Mouse (Mus musculus) MN1 (cell line): ENCODE measurements at regions not wholly inside any gene's neighbourhood (a gene's known extent, or its start where the extent isn't known, plus 50 kb on each side); places are given as distances from the start of the nearest gene placed in this dataset.

Experiments
- DNase-seq: peaks from one replicate; pipeline ENCODE4 v3.0.0-alpha.2; 2016; ENCODE audit warnings: low spot score

GRCm38 (mm10) chr14:60439106-60439505 lies 66.0 kb downstream of the Amer2 start:
- no peak for DNase-seq

- DNase-seq: no peak
These were observed 70.9 kb downstream of the Amer2 start for GRCm38 (mm10) chr14:60443821-60444551.

GRCm38 (mm10) chr14:60444552-60444937 lies 71.5 kb downstream of the Amer2 start:
- no peak for DNase-seq

- DNase-seq: no peak
These were observed 73.0 kb downstream of the Amer2 start for GRCm38 (mm10) chr14:60446037-60446436.

- no peak for DNase-seq
These were observed 78.2 kb downstream of the Amer2 start for GRCm38 (mm10) chr14:60451216-60451615.

GRCm38 (mm10) chr14:60451684-60452083 lies 78.6 kb downstream of the Amer2 start:
- DNase-seq: no peak

- DNase-seq: no peak
These were observed 83.7 kb downstream of the Amer2 start for GRCm38 (mm10) chr14:60456767-60457166.

- DNase-seq: no peak
These were observed 112.2 kb downstream of the Amer2 start for GRCm38 (mm10) chr14:60484996-60485888.

- DNase-seq: no peak
These were observed 112.8 kb downstream of the Amer2 start for GRCm38 (mm10) chr14:60485889-60486274.

- no peak for DNase-seq
These were observed 113.3 kb downstream of the Amer2 start for GRCm38 (mm10) chr14:60486278-60486935.

- no peak for DNase-seq
These were observed 116.1 kb downstream of the Amer2 start for GRCm38 (mm10) chr14:60489111-60489510.

- no peak for DNase-seq
These were observed 117.8 kb downstream of the Amer2 start for GRCm38 (mm10) chr14:60490886-60491285.

- DNase-seq: no peak
These were observed 122.4 kb downstream of the Amer2 start for GRCm38 (mm10) chr14:60495441-60495840.

- no peak for DNase-seq
These were observed 129.5 kb downstream of the Amer2 start for GRCm38 (mm10) chr14:60502552-60502951.

- DNase-seq: no peak
These were observed 128.7 kb upstream of the Spata13 start for GRCm38 (mm10) chr14:60505066-60505465.

- no peak for DNase-seq
These were observed 127.5 kb upstream of the Spata13 start for GRCm38 (mm10) chr14:60506296-60506695.

GRCm38 (mm10) chr14:60513560-60513959 lies 120.2 kb upstream of the Spata13 start:
- DNase-seq: no peak

GRCm38 (mm10) chr14:60515094-60515786 lies 118.6 kb upstream of the Spata13 start:
- no peak for DNase-seq

GRCm38 (mm10) chr14:60517891-60518290 lies 115.9 kb upstream of the Spata13 start:
- DNase-seq: no peak

GRCm38 (mm10) chr14:60523010-60523409 lies 110.8 kb upstream of the Spata13 start:
- no peak for DNase-seq

- no peak for DNase-seq
These were observed 108.9 kb upstream of the Spata13 start for GRCm38 (mm10) chr14:60524869-60525268.
